Mouse (Mus musculus) adrenal gland, adult 2 months (tissue): ENCODE measurements around the gene Phlpp1. TPM values are rescaled to one million over a fixed set of nuclear protein-coding genes. Genes with fewer than 3 reads are reported as not detected.
A peak's percentile ranks its signal among the peaks of the same experiment; 100 is the strongest.

Experiments used
- DNase-seq: peaks from one replicate; pipeline ENCODE4 v3.0.0; 2021
- polyA plus RNA-seq: library from polyadenylated mRNA; depleted of rRNA; stranded (reverse); fragments of >200 nt; gene quantifications from 2 replicates; pipeline ENCODE4 v1.2.3, GENCODE M21; 2012; rRNA removed
- total RNA-seq, 2 experiments: library from RNA; stranded (reverse); gene quantifications; 2 replicates each; pipeline ENCODE4 v1.2.3; 2021

Gene Phlpp1
- total and polyA plus RNA-seq, 3 experiments = 13.3 to 18.0 (median 14.1) TPM

DNA sequence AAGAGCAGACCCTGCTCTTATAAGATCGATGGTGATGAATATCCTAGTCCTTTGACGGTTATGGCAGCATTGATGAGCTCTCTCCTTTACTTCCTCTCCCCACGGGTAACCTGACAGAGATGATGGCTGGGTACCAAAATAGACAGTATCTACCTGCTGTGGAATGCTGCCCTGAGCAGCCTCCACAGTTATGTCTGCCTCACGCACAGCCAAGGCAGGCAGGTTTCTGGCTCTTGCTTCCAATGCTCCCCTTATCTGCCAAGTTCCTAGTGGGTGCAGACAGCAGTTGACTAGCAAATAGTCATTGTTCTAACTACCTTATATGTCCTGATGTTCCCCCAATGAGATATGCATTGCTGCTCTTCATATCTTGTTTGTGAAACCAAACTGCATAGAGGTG, 215.7 kb downstream of the Phlpp1 start:
- DNase-seq = no peak

DNA sequence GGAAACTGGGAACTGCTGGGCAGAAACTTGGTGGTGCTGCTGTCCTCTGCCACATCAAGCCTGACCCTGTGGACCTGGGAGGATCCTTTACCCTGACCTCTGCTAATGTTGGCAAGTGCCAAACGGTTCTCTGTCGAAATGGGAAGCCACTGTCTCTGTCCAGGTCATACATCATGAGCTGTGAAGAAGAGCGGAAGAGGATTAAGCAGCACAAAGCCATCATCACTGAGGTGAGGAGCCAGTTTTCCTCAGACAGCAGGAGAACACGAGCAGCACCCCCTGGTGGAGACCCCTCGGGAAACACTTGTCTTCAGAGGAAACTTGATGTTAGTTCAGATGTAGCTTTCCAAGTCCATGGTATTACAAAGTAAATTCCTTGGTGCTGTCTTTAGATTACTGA, 218.1 kb downstream of the Phlpp1 start:
- peak; percentile 57 for DNase-seq

DNA sequence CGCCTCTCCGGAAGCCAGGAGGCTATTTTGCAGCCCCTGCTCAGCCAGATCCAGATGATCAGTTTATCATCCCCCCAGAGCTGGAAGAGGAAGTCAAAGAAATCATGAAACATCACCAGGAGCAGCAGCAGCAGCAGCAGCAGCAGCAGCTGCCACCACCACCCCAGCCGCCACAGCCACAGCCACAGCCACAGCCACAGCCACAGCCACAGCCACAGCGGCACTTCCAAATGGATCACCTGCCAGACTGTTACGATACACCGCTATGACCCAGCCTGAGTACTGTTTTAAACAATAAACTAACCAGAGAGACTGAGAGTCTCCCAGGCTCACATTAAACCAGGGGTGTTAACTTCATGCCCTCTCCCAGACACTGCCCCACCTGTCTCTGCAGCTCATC, 221.5 kb downstream of the Phlpp1 start:
- no peak for DNase-seq

DNA sequence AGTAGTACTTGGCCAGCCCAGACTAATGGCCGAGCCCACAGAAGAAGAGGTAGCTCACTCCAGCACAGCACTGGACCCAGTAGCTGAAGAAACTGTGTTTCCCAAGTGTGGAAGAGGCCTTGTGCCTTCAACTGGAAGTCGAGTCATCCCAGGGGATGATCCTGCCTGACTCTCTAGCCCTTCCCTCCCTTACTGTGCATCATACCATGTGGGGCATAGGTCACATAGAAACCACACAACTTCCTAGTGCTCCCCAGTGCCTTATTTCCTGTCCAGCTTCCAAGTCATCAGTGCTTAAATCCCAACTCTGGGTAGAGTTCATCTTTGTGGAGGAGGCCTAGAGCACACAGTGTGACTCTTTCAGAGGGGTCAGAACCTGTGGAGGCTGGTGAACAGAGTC, 223.1 kb downstream of the Phlpp1 start:
- no peak for DNase-seq

DNA sequence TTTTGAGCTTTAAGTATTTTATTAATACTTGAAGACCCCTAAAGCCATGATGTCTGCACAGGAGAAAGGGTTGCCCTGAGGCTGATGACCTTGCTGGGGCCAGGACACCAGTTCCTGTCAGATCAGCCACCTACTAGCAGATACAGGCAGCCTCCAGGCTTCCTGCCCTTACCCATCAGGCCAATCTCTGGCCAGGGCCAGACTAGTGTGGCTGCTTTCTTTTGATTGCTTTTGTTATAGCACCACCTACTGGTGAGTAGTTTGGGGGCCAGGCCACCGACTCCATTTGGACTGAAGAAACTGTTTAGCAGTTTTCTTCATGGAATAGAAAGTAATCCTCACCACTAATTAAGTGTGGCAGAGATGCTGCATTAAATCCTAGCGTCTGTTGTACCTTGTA, 223.9 kb downstream of the Phlpp1 start:
- DNase-seq = peak; percentile 72

DNA sequence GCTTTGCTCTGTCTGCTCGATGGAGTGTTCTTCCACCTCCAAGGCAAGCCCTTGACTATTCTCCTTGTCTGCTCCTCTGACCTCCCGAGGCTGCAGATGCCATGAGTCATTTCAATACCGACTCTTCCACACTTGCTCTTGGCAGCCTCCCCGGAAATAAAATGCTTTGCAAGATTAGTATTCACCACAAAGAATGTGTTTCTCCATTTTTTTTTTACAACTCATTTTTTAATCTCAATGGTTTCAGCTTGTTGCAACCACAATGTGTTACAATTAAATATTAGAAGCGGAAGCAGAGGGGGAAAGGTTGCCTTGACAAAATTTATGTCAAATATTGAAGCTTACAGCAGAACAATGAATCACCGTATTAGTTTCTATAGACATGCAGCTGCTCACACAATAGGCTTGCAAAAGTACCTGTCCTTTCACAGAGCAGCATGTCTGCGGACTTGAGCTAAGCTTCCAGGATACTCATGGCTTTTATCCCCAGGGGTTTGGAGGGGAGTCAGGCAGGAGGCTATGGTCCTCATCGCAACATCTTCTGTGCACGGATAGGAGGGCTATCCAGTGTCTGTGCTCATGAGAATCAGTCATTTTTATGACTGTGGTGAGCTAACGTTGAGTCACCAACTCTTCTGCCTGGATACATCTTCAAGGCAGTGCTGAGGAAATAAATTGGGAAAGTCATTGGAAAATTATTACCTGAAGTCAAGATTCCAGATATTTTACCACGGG, 229.5 kb downstream of the Phlpp1 start:
- DNase-seq = peak; percentile 83

DNA sequence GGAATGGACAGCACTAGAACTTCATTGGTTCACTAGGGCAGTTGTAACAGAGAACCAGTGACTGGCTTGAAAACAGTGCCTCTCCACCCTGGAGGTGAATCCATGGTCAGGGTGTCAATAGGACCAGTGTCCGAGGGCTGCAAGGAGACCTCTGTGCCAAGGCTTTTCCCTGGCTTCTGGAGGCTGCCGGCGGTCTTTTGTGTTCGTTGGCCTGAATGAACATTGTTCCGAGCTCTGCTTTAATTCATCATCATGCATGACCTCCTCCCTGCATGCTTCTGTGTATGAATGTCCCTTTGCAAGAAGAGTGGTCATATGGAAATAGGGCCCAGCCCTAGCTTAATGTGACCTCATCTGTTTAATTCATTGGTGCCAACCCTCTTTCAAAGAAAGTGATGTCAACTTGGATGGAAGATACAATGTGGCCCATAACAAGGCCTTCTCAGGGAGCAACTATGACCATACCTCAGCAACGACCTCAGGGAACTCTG, 231.5 kb downstream of the Phlpp1 start:
- DNase-seq = no peak

DNA sequence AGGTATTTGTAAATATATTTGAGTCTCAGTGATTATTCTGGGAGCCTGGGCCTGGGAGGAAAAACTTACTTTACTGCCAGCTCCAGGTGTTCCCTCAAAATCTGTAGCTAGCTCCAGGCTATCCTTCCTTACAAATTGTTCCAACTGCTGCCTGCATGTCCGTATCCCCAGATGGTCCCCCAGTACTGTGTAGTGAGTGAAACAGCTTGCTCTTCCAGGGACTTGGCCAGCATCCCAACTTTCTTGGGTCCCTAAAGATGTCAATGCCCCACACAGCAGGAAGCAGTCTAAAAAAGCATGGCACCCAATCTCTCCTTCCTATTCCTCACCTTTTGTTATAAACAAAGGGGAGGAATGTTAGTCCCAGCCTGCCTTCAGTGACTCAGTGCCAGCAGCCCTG, 235.3 kb downstream of the Phlpp1 start:
- no peak for DNase-seq

DNA sequence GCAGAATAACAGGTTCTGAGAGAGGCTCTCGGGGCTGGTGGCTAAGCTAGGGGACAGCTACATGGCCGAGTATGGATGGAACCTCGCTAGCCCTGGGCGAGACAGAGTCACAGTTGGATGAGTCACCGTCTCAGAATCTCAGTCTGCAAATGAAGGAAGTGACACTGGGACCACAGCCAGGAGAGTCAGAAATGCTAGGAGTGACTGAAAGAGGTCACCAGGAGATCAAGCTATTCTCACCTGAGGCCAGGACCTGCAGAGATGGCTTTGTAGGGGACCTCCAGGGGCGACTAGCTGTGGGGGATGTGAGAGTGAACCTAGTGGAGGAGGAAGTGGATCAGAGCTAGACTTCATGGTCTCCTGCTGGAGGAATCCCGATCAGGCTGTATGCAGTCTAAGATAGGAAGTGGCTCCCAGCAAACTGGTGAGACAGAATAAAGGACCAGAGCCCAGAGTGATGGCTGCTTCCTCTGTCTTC, 236.4 kb downstream of the Phlpp1 start:
- DNase-seq = peak; percentile 69

DNA sequence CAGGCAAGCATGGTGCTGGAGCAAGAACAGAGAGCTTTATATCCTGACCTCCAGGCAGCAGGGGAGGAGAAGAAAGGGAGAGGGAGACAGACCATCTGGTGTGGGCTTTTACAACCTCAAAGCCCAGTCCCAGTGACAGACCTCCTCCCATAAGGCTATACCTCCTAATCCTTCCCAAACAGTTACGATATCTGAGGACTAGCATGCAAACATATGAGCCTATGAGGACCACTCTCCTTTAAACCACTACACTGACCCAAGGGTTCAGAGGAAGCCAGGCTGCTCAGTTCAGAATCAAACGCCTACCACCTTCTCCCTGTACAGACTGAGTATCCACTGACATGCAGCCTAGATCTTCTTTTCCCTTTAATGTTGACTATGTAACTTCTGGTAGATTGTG, 239.3 kb downstream of the Phlpp1 start:
- no peak for DNase-seq

DNA sequence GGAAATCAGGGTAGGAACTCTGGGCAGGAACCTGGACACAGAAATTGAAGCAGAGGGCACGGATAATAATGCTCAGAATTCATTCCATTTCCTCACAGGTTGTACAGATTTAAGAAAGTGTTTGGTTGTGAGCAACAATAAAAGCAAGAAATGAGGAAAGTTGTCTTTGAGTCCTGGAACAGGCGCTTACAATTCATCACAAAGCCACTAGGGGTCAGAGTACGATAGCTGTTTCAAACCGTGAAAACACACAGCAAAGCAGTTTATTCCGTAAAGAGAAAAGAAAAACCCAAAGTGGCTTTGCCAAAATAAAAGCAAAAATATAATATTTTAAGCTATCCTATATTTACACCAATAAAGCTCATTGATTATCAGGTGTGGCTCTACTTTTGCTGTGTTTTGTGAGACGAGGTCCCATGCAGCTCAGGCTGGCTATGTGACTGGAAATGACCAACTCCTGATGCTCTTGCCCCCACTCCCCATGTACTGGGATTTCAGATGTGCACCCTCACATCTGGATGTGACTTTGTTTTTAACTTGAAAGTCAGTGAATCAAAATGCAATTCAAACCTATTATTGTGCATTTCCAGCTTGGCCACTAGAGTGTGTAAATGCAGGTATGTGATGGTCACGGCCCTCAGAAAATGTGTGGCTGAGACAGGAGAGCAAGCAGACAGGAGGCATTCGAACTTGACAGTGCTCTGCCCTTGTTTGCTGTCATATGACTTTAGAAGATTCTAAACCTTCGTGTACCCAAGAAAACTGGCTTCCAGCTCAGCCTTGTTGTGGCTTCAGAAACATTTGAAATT, 253.8 kb downstream of the Phlpp1 start:
- no peak for DNase-seq

DNA sequence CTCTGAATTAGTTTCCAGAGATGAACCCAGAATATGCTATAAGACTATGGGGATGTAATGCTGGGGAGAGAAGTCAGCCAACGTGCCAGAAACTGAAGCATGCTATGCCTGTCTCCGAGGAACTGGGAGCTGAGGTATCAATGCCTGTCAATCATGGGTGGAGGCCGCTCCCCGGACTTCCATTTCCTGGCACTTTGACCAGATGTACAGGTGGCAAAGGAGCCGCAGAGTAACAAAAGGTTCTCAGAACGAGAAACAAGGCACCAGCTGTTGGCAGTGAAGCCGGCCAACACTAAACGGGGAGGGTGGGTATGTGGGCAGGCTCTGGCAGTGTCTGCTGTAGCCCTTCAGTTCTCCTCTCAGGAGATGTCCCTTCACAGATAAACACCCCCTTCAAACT, 256.6 kb downstream of the Phlpp1 start:
- DNase-seq = no peak

DNA sequence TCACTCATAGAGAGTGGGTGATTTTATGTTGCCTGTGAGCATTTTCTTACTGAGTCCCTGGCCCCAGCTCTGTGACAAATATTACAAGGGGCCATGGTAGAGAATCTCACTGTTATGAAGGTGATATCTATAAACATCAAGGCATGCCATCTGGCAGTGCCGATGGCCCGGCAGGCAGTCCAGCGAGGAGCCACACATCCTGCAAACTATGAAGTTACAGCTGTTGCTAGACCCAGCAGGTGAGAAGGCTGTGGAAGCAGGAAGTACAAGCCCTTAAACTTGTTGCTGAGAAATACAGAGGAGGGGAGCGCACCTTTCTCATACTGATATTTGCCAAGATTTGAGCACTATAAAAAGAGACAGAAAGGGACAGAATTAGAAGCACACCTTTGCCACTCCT, 257.0 kb downstream of the Phlpp1 start:
- no peak for DNase-seq

DNA sequence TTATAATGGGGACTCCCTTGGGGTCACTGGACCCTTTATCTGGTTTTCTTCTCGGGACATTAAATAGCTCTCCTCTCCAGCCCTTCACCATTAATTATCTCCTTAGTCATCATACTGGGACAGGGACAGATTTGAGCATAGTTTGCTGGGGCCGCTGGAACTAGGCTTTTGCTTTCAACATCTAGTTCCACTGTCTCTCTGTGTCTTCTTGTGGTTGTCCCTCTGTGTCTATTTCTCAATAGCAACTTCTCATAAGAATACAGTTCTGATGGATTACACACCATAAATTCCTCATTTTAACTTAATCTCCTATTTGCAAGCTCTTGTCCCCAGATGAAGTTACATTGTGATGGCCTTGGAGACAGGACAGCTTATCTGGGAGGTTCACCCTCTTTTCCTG, 262.0 kb downstream of the Phlpp1 start:
- no peak for DNase-seq

Other genes starting within 250 kb of the Phlpp1 start
- gene Zcchc2, start 181.3 kb upstream of the Phlpp1 start, total RNA-seq = 10 to 100 TPM; 13.3 to 21.2 TPM
- 17.2 and 18.3 TPM in 2 replicates for gene Zcchc2, start 181.3 kb upstream of the Phlpp1 start, polyA plus RNA-seq